Mouse (Mus musculus) heart, postnatal 0 days (tissue): ENCODE results near the gene Rnaseh1. TPM values are rescaled to one million over a fixed set of nuclear protein-coding genes. Genes with fewer than 3 reads are reported as not detected.
A peak's percentile ranks its signal among the peaks of the same experiment; 100 is the strongest.

Source experiments
- ATAC-seq: fragments of 200-750 bp; cut with Nextera tagmentation; 2 replicates; pipeline ENCODE4 v1.8.0; 2017; ENCODE audit warnings: low read depth, moderate number of reproducible peaks, moderate library complexity; ENCODE audit not compliant: insufficient read depth
- DNase-seq: peaks from one replicate; pipeline ENCODE4 v3.0.0-alpha.2; 2016; ENCODE audit warnings: low spot score
- H3K27ac ChIP-seq: fragments of 300-500 bp; sonication (generic); 2 replicates; pipeline ENCODE4 v1.5.1; 2014; ENCODE audit warnings: low read depth, mild to moderate bottlenecking
- H3K27me3 ChIP-seq: fragments of 300-500 bp; sonication (generic); 2 replicates; pipeline ENCODE4 v1.6.1; 2014; ENCODE audit warnings: low read length, mixed read lengths; ENCODE audit not compliant: control insufficient read depth, insufficient read depth
- H3K36me3 ChIP-seq: fragments of 300-500 bp; sonication (generic); replicated peaks from 2 replicates; pipeline ENCODE4 v1.6.1; 2014; ENCODE audit warnings: low read length, mixed read lengths; ENCODE audit not compliant: control insufficient read depth, insufficient read depth
- H3K4me1 ChIP-seq: fragments of 300-500 bp; sonication (generic); 2 replicates; pipeline ENCODE4 v1.6.1; 2014; ENCODE audit warnings: antibody characterized with exemption; ENCODE audit not compliant: control insufficient read depth, insufficient read depth
- H3K4me2 ChIP-seq: fragments of 300-500 bp; sonication (generic); 2 replicates; pipeline ENCODE4 v1.6.1; 2014; ENCODE audit warnings: low read depth, mild to moderate bottlenecking, low read length, moderate library complexity
- H3K4me3 ChIP-seq: fragments of 300-500 bp; sonication (generic); 2 replicates; pipeline ENCODE4 v1.5.1; 2014; ENCODE audit warnings: low read depth, low read length
- H3K9ac ChIP-seq: fragments of 300-500 bp; sonication (generic); replicated peaks from 2 replicates; pipeline ENCODE4 v1.6.1; 2014; ENCODE audit warnings: low read depth, low read length, mixed read lengths
- H3K9me3 ChIP-seq: fragments of 300-500 bp; sonication (generic); replicated peaks from 2 replicates; pipeline ENCODE4 v1.6.1; 2016; ENCODE audit warnings: low read length; ENCODE audit not compliant: control insufficient read depth
- CTCF ChIP-seq: IDR thresholded peaks from 2 replicates; pipeline ENCODE4 v1.5.1; 2016; ENCODE audit warnings: antibody characterized with exemption, control low read depth, low read depth
- EP300 ChIP-seq: IDR thresholded peaks from 2 replicates; pipeline ENCODE4 v1.6.1; 2016; ENCODE audit warnings: antibody characterized with exemption, low read depth
- WGBS: fragments of 180-500 bp; shearing (Covaris S2); extraction: QIAGEN DNeasy Blood & Tissue Kit; methylation state at CpG from one replicate; pipeline ENCODE4 v1.1.7; 2014; 5-methylcytosine and 5-hydroxymethylcytosine counted together
- polyA plus RNA-seq: library from polyadenylated mRNA; unstranded; fragments of >200 nt; fragmentation: Nextera tagmentation; extraction: Ambion mirVana; gene quantifications from 2 replicates; pipeline ENCODE4 v1.2.1, GENCODE M21; 2015
- total RNA-seq: library from RNA; depleted of rRNA; stranded (reverse); fragments of >200 nt; gene quantifications from 2 replicates; pipeline ENCODE4 v1.2.3, GENCODE M21; 2014; ENCODE audit warnings: low replicate concordance

Rnaseh1 gene
- total and polyA plus RNA-seq, 2 experiments from 2014 or later = 4.1 to 11.6 TPM

GRCm38 (mm10) chr12:28667287-28667686 lies 17.9 kb downstream of the Rnaseh1 start:
- TF ChIP-seq EP300 (no peak), CTCF (no peak)
- DNase-seq = no peak

GRCm38 (mm10) chr12:28674038-28674720 lies 24.8 kb downstream of the Rnaseh1 start:
- WGBS = 83% methylated on average over 10 of the region's 10 CpGs
- Histone ChIP-seq H3K4me2 (no peak overlapping the region; the same call in 1 of the 2 replicates), H3K27me3 (no peaks in the 10 kb centered on the region), H3K4me1 (no peaks in the 10 kb centered on the region), H3K9ac (no peak overlapping the region), H3K36me3 (peaks cover 11% of the 10 kb centered on the region; the same call in 1 of the 2 replicates), H3K27ac (no peak overlapping the region), H3K4me3 (no peak overlapping the region), H3K9me3 (no peaks in the 10 kb centered on the region)
- ATAC-seq (no peak), DNase-seq (no peak)
- TF ChIP-seq CTCF (no peak), EP300 (no peak)

More at GRCm38 (mm10) chr12:28667287-28667686, 17.9 kb downstream of the Rnaseh1 start:
- H3K27ac ChIP-seq = no peak overlapping the region
- H3K9me3 ChIP-seq = no peaks in the 10 kb centered on the region
- no peak overlapping the region for H3K4me2 ChIP-seq
- no peaks in the 10 kb centered on the region for H3K27me3 ChIP-seq
- no peak for ATAC-seq
- H3K36me3 ChIP-seq = no peaks in the 10 kb centered on the region
- no peak overlapping the region for H3K4me3 ChIP-seq
- no peak overlapping the region for H3K9ac ChIP-seq
- WGBS = 21% methylated on average over 8 of the region's 8 CpGs
- no peaks in the 10 kb centered on the region for H3K4me1 ChIP-seq

GRCm38 (mm10) chr12:28675121-28675924 lies 25.9 kb downstream of the Rnaseh1 start, which contains the start of gene Adi1:
Gene Adi1 (plus strand): TSS chr12:28675231.
- no peaks in the 10 kb centered on the region for H3K9me3 ChIP-seq
- ATAC-seq = peak; percentile 92
- H3K4me3 ChIP-seq = peak within 1 kb of the TSS; percentile 60
- DNase-seq = peak; percentile 67
- peaks cover 16% of the 10 kb centered on the region; the same call in 1 of the 2 replicates for H3K36me3 ChIP-seq
- peak within 1 kb of the TSS; percentile 49 for H3K9ac ChIP-seq
- WGBS = 2% methylated on average over 53 of the region's 53 CpGs
- no peaks in the 10 kb centered on the region for H3K4me1 ChIP-seq
- H3K27me3 ChIP-seq = no peaks in the 10 kb centered on the region
- H3K27ac ChIP-seq = peak within 1 kb of the TSS; percentile 82
- peak within 1 kb of the TSS; percentile 61 for H3K4me2 ChIP-seq
- TF ChIP-seq EP300 = no peak
- TF ChIP-seq CTCF = no peak

- peak; percentile 9 for DNase-seq
- peak overlapping the region; percentile 49 for H3K9ac ChIP-seq
- H3K4me1 ChIP-seq = no peaks in the 10 kb centered on the region
- no peaks in the 10 kb centered on the region for H3K9me3 ChIP-seq
- H3K36me3 ChIP-seq = peaks cover 18% of the 10 kb centered on the region; the same call in 1 of the 2 replicates
- no peaks in the 10 kb centered on the region for H3K27me3 ChIP-seq
- H3K4me2 ChIP-seq = peak overlapping the region; percentile 61
- TF ChIP-seq CTCF (no peak), EP300 (no peak)
- ATAC-seq = no peak
- H3K27ac ChIP-seq = peak overlapping the region; percentile 82
- 63% methylated on average over 5 of the region's 5 CpGs for WGBS
- peak overlapping the region; percentile 60; the same call in 1 of the 2 replicates for H3K4me3 ChIP-seq
These were observed 26.5 kb downstream of the Rnaseh1 start for GRCm38 (mm10) chr12:28675925-28676209.

GRCm38 (mm10) chr12:28684674-28685073 lies 35.3 kb downstream of the Rnaseh1 start:
- Histone ChIP-seq H3K4me3 (no peak overlapping the region), H3K9me3 (no peaks in the 10 kb centered on the region), H3K36me3 (peaks cover 15% of the 10 kb centered on the region), H3K9ac (no peak overlapping the region), H3K27ac (no peak overlapping the region), H3K27me3 (no peaks in the 10 kb centered on the region), H3K4me1 (no peaks in the 10 kb centered on the region), H3K4me2 (no peak overlapping the region)
- ATAC-seq (no peak), DNase-seq (no peak)
- 91% methylated on average over 1 of the region's 1 CpGs for WGBS
- TF ChIP-seq CTCF (no peak), EP300 (no peak)
